Comparison of ENCODE assay signal across 20 mouse cellular contexts in the genomic region with DNA sequence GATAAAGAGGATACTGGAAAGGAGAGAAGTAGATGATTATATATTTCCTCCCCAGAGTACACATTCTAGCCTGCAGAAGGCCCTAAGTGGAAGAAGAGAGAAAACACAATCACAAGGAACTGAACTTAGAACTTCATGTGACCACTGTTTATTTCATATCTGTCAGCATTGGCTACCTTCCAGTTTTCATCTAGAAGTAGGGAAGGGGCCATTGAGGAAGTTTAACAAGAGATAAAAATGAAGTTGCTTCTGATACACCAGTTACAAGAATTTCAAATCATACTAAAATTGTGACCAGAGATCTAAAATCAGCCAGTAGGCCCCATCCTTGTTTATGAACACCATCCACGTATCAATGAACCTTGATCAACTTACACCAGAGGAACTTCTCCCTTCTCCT.
"Had no signal": no experiment of that assay in that cellular context is flagged by ENCODE, and none has a peak within 500 bp of the region (broad histone marks: within the 10 kb centered on the region; RNA-seq: fewer than 3 reads in every experiment).

No protein-coding gene starts in this region.

- H3K4me1 ChIP-seq: limb, embryonic 12.5 days; limb, embryonic 15.5 days; neural tube, embryonic 12.5 days; neural tube, embryonic 15.5 days had no signal

- H3K4me3 ChIP-seq: limb, embryonic 12.5 days; limb, embryonic 15.5 days; liver, embryonic 13.5 days; neural tube, embryonic 12.5 days; neural tube, embryonic 15.5 days had no signal

- H3K9ac ChIP-seq: limb, embryonic 12.5 days; limb, embryonic 15.5 days; liver, embryonic 13.5 days; neural tube, embryonic 12.5 days; neural tube, embryonic 15.5 days had no signal

- H3K27ac ChIP-seq: limb, embryonic 12.5 days; limb, embryonic 15.5 days; liver, embryonic 13.5 days; neural tube, embryonic 12.5 days; neural tube, embryonic 15.5 days; stomach, postnatal 0 days had no signal

- ATAC-seq: lung, postnatal 0 days had no signal

- H3K36me3 ChIP-seq: limb, embryonic 12.5 days; limb, embryonic 15.5 days; liver, embryonic 13.5 days; neural tube, embryonic 12.5 days; neural tube, embryonic 15.5 days had no signal

- DNase-seq: kidney, adult 18-20 months; kidney, adult 9 months; kidney, postnatal 14 days; kidney, postnatal 4 days; left cerebral cortex, postnatal 4 days; liver, embryonic 13.5 days; lung, adult 2 months; lung, postnatal 36 days; midbrain, embryonic 14.5 days; right cerebral cortex, adult 18-20 months; right cerebral cortex, postnatal 14 days; right cerebral cortex, postnatal 4 days; thymus, adult 2 months; thymus, postnatal 14 days had no signal

- H3K27me3 ChIP-seq: limb, embryonic 12.5 days; limb, embryonic 15.5 days; liver, embryonic 13.5 days; neural tube, embryonic 12.5 days; neural tube, embryonic 15.5 days had no signal
